Mouse (Mus musculus) left cerebral cortex, postnatal 25 days (tissue): ENCODE results near the gene Cyren. TPM values are rescaled to one million over a fixed set of nuclear protein-coding genes. Genes with fewer than 3 reads are reported as not detected.

Experiments used
- DNase-seq, 2 experiments: peaks; one replicate each; pipeline ENCODE4 v3.0.0; 2022; ENCODE audit warnings: low spot score in 2 of 2, mixed read lengths in 1 of 2
- intact Hi-C: fragments of 180-260 bp; cut with DNase I; formaldehyde crosslinking; loops from one replicate; pipeline ENCODE4 v1.15.1; 2025
- total RNA-seq, 2 experiments: library from RNA; stranded (reverse); gene quantifications; 2 replicates each; pipeline ENCODE4 v1.2.3; 2021

Gene Cyren
- total RNA-seq, 2 experiments from 2014 or later, result 5.5 to 6.1 TPM

GRCm38 (mm10) chr6:34901911-34902444 is 24.1 kb upstream of the Cyren start:
- intact Hi-C loops, result no loop called here
- DNase-seq, result no peak

- DNase-seq, result no peak
- intact Hi-C loops, result no loop called here
Measured at GRCm38 (mm10) chr6:34900990-34901389, 23.1 kb upstream of the Cyren start.

GRCm38 (mm10) chr6:34899127-34899526 is 21.3 kb upstream of the Cyren start:
- intact Hi-C loops, result no loop called here

GRCm38 (mm10) chr6:34896168-34896780 is 18.4 kb upstream of the Cyren start:
- intact Hi-C loops, result no loop called here
- no peak for DNase-seq

More at GRCm38 (mm10) chr6:34899127-34899526, 21.3 kb upstream of the Cyren start:
- no peak for DNase-seq

GRCm38 (mm10) chr6:34895569-34895968 is 17.7 kb upstream of the Cyren start:
- no peak for DNase-seq
- intact Hi-C loops, result no loop called here

- DNase-seq, result no peak
- intact Hi-C loops, result no loop called here
Measured at GRCm38 (mm10) chr6:34889185-34889584, 11.3 kb upstream of the Cyren start.

GRCm38 (mm10) chr6:34887131-34887850 is 9.4 kb upstream of the Cyren start:
- intact Hi-C loops, result no loop called here
- no peak for DNase-seq

- no peak for DNase-seq
- intact Hi-C loops, result no loop called here
Measured at GRCm38 (mm10) chr6:34884724-34885123, 6.9 kb upstream of the Cyren start.

GRCm38 (mm10) chr6:34879911-34880475 is 2.1 kb upstream of the Cyren start:
- intact Hi-C loops, result loop anchor here (5.0 kb wide), 1 partner anchor 368 kb away; no protein-coding TSS in a partner anchor
- peak; percentile 56 to 76 for DNase-seq

- DNase-seq, result no peak
- intact Hi-C loops, result loop anchor here (5.0 kb wide), 1 partner anchor 367 kb away; no protein-coding TSS in a partner anchor
Measured at GRCm38 (mm10) chr6:34879101-34879740, 1.4 kb upstream of the Cyren start.

GRCm38 (mm10) chr6:34876835-34877156 is 1.1 kb downstream of the Cyren start:
- no peak for DNase-seq
- intact Hi-C loops, result loop anchor here (5.0 kb wide), 1 partner anchor 364 kb away; no protein-coding TSS in a partner anchor

GRCm38 (mm10) chr6:34875966-34876834 is 1.7 kb downstream of the Cyren start:
- no peak for DNase-seq
- intact Hi-C loops, result loop anchor here (5.0 kb wide), 1 partner anchor 364 kb away; no protein-coding TSS in a partner anchor

- intact Hi-C loops, result loop anchor here (5.0 kb wide), 1 partner anchor 363 kb away; no protein-coding TSS in a partner anchor
- DNase-seq, result peak in 1 of 2 experiments; percentile 53
Measured at GRCm38 (mm10) chr6:34875268-34875761, 2.5 kb downstream of the Cyren start.

- intact Hi-C loops, result no loop called here
- no peak for DNase-seq
Measured at GRCm38 (mm10) chr6:34874101-34874921, 3.5 kb downstream of the Cyren start.

- intact Hi-C loops, result no loop called here
- no peak for DNase-seq
Measured at GRCm38 (mm10) chr6:34872871-34873270, 5.0 kb downstream of the Cyren start.

- intact Hi-C loops, result no loop called here
- no peak for DNase-seq
Measured at GRCm38 (mm10) chr6:34871929-34872328, 5.9 kb downstream of the Cyren start.

- DNase-seq, result no peak
- intact Hi-C loops, result no loop called here
Measured at GRCm38 (mm10) chr6:34870724-34871123, 7.1 kb downstream of the Cyren start.

- intact Hi-C loops, result no loop called here
- DNase-seq, result no peak
Measured at GRCm38 (mm10) chr6:34870136-34870535, 7.7 kb downstream of the Cyren start.
